Mouse (Mus musculus) liver, embryonic 14.5 days (tissue): Measurements from ENCODE around the gene Brd3. TPM values are rescaled to one million over a fixed set of nuclear protein-coding genes. Genes with fewer than 3 reads are reported as not detected.
"Not testable (repeated sequence)": the region's sequence is repeated elsewhere in the genome, so short reads cannot be mapped to it uniquely, and the experiment has no call there.

Experiments used
- ATAC-seq: fragments of 200-750 bp; cut with Nextera tagmentation; 2 replicates; pipeline ENCODE4 v1.8.0; 2017; ENCODE audit warnings: moderate number of reproducible peaks, mild to moderate bottlenecking, moderate library complexity; ENCODE audit not compliant: insufficient read depth
- DNase-seq, 3 experiments: peaks; one replicate each; pipeline ENCODE4 v3.0.0-alpha.2; 2012 to 2013; ENCODE audit warnings: low read depth in 3 of 3, low spot score in 3 of 3
- H3K27ac ChIP-seq: fragments of 300-500 bp; sonication (generic); 2 replicates; pipeline ENCODE4 v1.5.1; 2014; ENCODE audit warnings: moderate library complexity, mild to moderate bottlenecking, control low read depth, inconsistent platforms
- H3K27me3 ChIP-seq: fragments of 300-500 bp; sonication (generic); 2 replicates; pipeline ENCODE4 v1.6.1; 2014; ENCODE audit warnings: mild to moderate bottlenecking, low read length, moderate library complexity; ENCODE audit not compliant: control insufficient read depth, insufficient read depth
- H3K36me3 ChIP-seq: fragments of 300-500 bp; sonication (generic); replicated peaks from 2 replicates; pipeline ENCODE4 v1.6.1; 2014; ENCODE audit warnings: low read depth; ENCODE audit not compliant: control insufficient read depth, insufficient read depth
- H3K4me1 ChIP-seq, 2 experiments: fragments of 200-500 bp in 1 of 2; fragments of 300-500 bp in 1 of 2; sonication (generic) in 1 of 2; replicated peaks; 2 replicates each; pipeline ENCODE4 v1.6.1; 2012 to 2014; ENCODE audit warnings: antibody characterized with exemption in 1 of 2, inconsistent platforms in 1 of 2, low read length in 1 of 2; ENCODE audit not compliant: control insufficient read depth in 2 of 2, insufficient read depth in 2 of 2
- H3K4me2 ChIP-seq: fragments of 300-500 bp; sonication (generic); 2 replicates; pipeline ENCODE4 v1.6.1; 2014; ENCODE audit warnings: low read depth, mild to moderate bottlenecking, control low read depth, moderate library complexity
- H3K4me3 ChIP-seq, 2 experiments: fragments of 200-500 bp in 1 of 2; fragments of 300-500 bp in 1 of 2; sonication (generic) in 1 of 2; 2 replicates each; pipeline ENCODE4 v1.5.1; 2012 to 2014; ENCODE audit warnings: low read depth in 2 of 2, low read length in 2 of 2, mild to moderate bottlenecking in 2 of 2, control low read depth in 1 of 2, inconsistent platforms in 1 of 2, moderate library complexity in 1 of 2; ENCODE audit not compliant: insufficient read depth in 1 of 2
- H3K9ac ChIP-seq: fragments of 300-500 bp; sonication (generic); replicated peaks from 2 replicates; pipeline ENCODE4 v1.6.1; 2014; ENCODE audit warnings: mild to moderate bottlenecking, control low read depth, moderate library complexity
- H3K9me3 ChIP-seq: fragments of 300-500 bp; sonication (generic); 2 replicates; pipeline ENCODE4 v1.6.1; 2016; ENCODE audit warnings: low read length, mixed read lengths; ENCODE audit not compliant: control insufficient read depth
- CTCF ChIP-seq: IDR thresholded peaks from 2 replicates; pipeline ENCODE4 v1.5.1; 2016; ENCODE audit warnings: antibody characterized with exemption, low read depth, control low read depth
- EP300 ChIP-seq: IDR thresholded peaks from 2 replicates; pipeline ENCODE4 v1.6.1; 2016; ENCODE audit warnings: antibody characterized with exemption, low read depth
- WGBS: fragments of 180-500 bp; shearing (Covaris S2); extraction: QIAGEN DNeasy Blood & Tissue Kit; methylation state at CpG from one replicate; pipeline ENCODE4 v1.1.7; 2014; ENCODE audit not compliant: insufficient replicate concordance; 5-methylcytosine and 5-hydroxymethylcytosine counted together
- polyA plus RNA-seq, 2 experiments: library from polyadenylated mRNA; depleted of rRNA in 1 of 2; stranded (reverse) in 1 of 2; unstranded in 1 of 2; fragments of >200 nt; fragmentation: Nextera tagmentation in 1 of 2; extraction: Ambion mirVana in 1 of 2; gene quantifications; 2 replicates each; pipeline versions ENCODE4 v1.2.1 to v1.2.3; 2012 to 2014

Brd3 gene
- polyA plus RNA-seq, 2 experiments = 9.5 to 24.4 TPM

DNA sequence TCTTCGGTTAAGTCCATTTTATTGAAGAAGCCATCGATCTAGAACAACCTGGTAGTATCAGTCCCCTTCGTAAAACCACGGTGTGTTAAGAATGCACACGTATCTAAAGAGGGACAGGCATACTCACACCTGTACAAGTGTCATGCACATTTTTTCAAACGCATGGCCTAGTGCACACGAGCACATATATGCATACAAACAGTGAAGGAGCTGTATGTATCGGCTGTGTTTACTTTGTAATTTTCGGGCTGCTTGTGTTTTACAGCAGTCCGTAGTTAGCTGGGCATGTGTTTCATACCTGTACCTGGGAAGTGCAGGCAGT lies 33.0 kb upstream of the Brd3 start:
- no peak for DNase-seq
- peak overlapping the region; percentile 88 for H3K27ac ChIP-seq
- H3K36me3 ChIP-seq = peaks cover 7% of the 10 kb centered on the region
- H3K4me3 ChIP-seq = peak overlapping the region; percentile 56 to 64
- peak; percentile 7 for ATAC-seq
- H3K9me3 ChIP-seq = no peaks in the 10 kb centered on the region
- 23% methylated on average over 10 of the region's 10 CpGs for WGBS
- peak overlapping the region; percentile 77 for H3K9ac ChIP-seq
- TF ChIP-seq CTCF (no peak), EP300 (no peak)
- no peaks in the 10 kb centered on the region for H3K27me3 ChIP-seq
- H3K4me2 ChIP-seq = peak overlapping the region; percentile 94
- peaks cover 10 to 17% of the 10 kb centered on the region in 2 experiments for H3K4me1 ChIP-seq

DNA sequence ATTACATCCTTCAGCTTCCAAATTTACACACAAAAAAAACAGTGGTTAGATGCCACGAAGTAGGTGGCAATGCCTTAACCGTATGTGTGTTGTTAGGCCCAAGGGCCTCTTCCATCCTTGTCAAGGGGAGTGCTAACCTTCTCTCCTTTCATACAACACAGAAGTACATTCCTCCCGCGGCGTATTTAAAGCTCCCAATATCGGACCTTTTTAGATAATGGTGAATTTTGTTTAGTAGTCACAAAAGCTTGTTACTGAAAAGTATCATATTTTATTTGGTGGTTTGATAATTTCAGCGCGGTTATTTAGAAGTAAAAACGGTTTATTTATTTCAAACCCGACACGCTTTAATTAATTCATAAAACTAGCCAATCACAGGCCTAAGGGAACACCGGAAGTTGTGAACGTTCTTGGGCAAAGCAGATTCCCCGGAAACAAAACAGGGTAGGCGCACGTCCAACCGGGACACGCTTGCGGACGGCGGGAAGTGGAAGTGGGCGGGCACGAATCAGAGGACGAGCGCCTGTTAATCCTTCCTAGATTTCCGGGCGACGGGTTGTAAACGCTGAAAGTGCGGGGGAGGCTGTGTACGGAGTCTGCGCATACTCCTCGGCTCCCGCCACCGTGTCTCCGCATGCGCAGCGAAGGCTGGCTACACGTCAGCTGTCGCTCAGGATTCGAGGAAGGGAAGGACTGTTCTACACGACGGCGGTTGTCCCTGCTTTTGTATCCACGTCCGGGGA lies 32.5 kb upstream of the Brd3 start:
- peak; percentile 42 for TF ChIP-seq EP300
- no peak for TF ChIP-seq CTCF

DNA sequence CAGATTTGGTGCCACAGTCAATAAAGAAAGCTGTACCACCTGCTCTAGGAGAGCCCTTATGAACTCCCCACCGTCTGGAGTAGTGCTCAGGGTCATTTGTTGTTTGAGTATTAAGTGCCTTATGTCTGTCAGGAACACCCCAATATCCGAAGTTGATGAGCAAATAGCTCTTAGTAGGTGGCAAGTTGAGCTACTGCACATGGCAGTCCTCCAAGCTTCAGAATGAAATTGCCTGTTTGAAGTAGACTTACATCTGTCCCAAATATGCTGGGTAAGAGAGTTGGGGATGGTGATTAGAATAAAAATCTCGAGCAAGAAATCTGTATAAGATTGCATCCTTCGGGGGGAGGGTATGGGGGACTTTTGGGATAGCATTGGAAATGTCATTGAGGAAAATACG lies 31.9 kb upstream of the Brd3 start:
- H3K27me3 ChIP-seq = no peaks in the 10 kb centered on the region
- peaks cover 18% of the 10 kb centered on the region for H3K36me3 ChIP-seq
- H3K9me3 ChIP-seq = no peaks in the 10 kb centered on the region
- H3K27ac ChIP-seq = no peak overlapping the region
- ATAC-seq = no peak
- peaks cover 10 to 17% of the 10 kb centered on the region in 2 experiments for H3K4me1 ChIP-seq
- H3K9ac ChIP-seq = 0 out of 2 replicates have a peak overlapping the region, but pooled peaks have one; percentile 15
- TF ChIP-seq CTCF = no peak
- TF ChIP-seq EP300 = no peak
- no peak overlapping the region for H3K4me3 ChIP-seq
- 23% methylated on average over 5 of the region's 5 CpGs for WGBS
- DNase-seq = no peak
- H3K4me2 ChIP-seq = peak overlapping the region; percentile 43

More for the DNA sequence above, 32.5 kb upstream of the Brd3 start:
- Histone ChIP-seq H3K9ac (peak overlapping the region; percentile 77), H3K4me2 (peak overlapping the region; percentile 94), H3K27ac (peak overlapping the region; percentile 88), H3K36me3 (peaks cover 12% of the 10 kb centered on the region), H3K9me3 (no peaks in the 10 kb centered on the region), H3K4me3 (peak overlapping the region; percentile 56 to 64), H3K27me3 (no peaks in the 10 kb centered on the region), H3K4me1 (peaks cover 10 to 17% of the 10 kb centered on the region in 2 experiments)
- under 1% methylated on average over 46 of the region's 46 CpGs for WGBS
- ATAC-seq (peak; percentile 96), DNase-seq (peak; percentile 91 to 95 (median 93))

GRCm38 (mm10) chr2:27538455-27539330 lies 31.2 kb upstream of the Brd3 start:
- not testable (repeated sequence) for H3K27me3 ChIP-seq, ATAC-seq, H3K9ac ChIP-seq, H3K4me3 ChIP-seq, DNase-seq, H3K9me3 ChIP-seq, H3K27ac ChIP-seq
- peak overlapping the region; percentile 43 for H3K4me2 ChIP-seq
- WGBS = 54% methylated on average over 5 of the region's 5 CpGs
- peaks cover 10 to 17% of the 10 kb centered on the region in 2 experiments for H3K4me1 ChIP-seq
- peaks cover 24% of the 10 kb centered on the region for H3K36me3 ChIP-seq

DNA sequence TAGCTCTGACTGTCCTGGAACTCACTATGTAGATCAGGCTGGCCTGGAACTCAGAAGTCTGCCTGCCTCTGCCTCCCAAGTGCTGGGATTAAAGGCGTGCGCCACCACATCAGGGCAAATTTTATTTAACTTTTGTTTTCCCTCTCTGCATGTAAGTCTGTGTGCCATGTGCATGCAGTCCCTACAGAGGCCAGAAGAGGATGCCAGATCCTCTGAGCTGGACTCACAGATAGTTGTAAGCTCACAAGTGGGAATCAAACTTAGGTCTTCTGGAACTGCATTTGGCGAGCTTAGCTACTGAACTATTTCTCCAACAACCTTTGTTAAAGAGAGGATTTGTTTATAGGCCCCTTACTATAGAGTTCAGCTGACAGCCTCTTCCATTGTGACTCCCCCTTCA lies 10.8 kb upstream of the Brd3 start:
- H3K4me3 ChIP-seq = no peak overlapping the region
- no peaks in the 10 kb centered on the region for H3K27me3 ChIP-seq
- WGBS = 80% methylated on average over 3 of the region's 3 CpGs
- H3K9ac ChIP-seq = no peak overlapping the region
- H3K4me1 ChIP-seq = peaks cover 17 to 25% of the 10 kb centered on the region in 2 experiments
- DNase-seq (no peak), ATAC-seq (no peak)
- H3K4me2 ChIP-seq = no peak overlapping the region
- peaks cover 25% of the 10 kb centered on the region for H3K36me3 ChIP-seq
- no peaks in the 10 kb centered on the region for H3K9me3 ChIP-seq
- TF ChIP-seq CTCF (peak; percentile 43), EP300 (no peak)
- no peak overlapping the region for H3K27ac ChIP-seq
